Mouse (Mus musculus) brain, embryonic 14.5 days (tissue): ENCODE data around the gene Taf4. TPM values are rescaled to one million over a fixed set of nuclear protein-coding genes. Genes with fewer than 3 reads are reported as not detected.

Experiments
- DNase-seq: peaks from one replicate; pipeline ENCODE4 v3.0.0-alpha.2; 2011; ENCODE audit warnings: low read depth
- CTCF ChIP-seq: fragments of 200-500 bp; IDR thresholded peaks from 2 replicates; pipeline ENCODE4 v1.5.1; 2012; ENCODE audit warnings: inconsistent platforms, mild to moderate bottlenecking, moderate library complexity, borderline replicate concordance; ENCODE audit not compliant: insufficient read depth, insufficient read length; ENCODE audit errors: extremely low read depth
- POLR2A ChIP-seq: fragments of 200-500 bp; IDR thresholded peaks from 2 replicates; pipeline ENCODE4 v1.6.1; 2012; ENCODE audit warnings: mild to moderate bottlenecking, inconsistent platforms, borderline replicate concordance; ENCODE audit not compliant: poor library complexity, insufficient read depth, insufficient read length, severe bottlenecking; ENCODE audit errors: extremely low read depth
- polyA plus RNA-seq: library from polyadenylated mRNA; depleted of rRNA; stranded (reverse); fragments of >200 nt; gene quantifications from 2 replicates; pipeline ENCODE4 v1.2.3, GENCODE M21; 2012

Taf4 gene
- polyA plus RNA-seq, 1 experiment: 20.8 TPM

DNA sequence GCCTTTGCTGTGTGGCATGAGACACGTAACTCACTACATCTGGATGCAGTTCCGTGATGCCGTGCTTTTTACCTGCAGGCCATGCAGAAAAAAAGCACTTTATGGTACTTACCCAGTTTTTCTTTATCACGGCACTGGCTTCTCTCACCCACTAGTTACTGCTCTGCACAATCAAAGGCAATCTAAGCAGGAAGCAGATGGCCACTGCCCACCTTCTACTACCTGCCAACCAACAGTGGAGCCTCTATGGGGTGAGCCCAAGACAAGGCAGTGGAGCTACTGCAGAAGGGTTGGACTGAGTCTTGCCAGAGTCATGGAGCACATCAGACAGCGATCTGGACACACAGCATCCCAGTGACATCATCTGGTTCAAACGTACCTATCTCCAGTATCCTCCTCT lies 52.4 kb downstream of the Taf4 start:
- TF ChIP-seq CTCF (no peak), POLR2A (no peak)
- DNase-seq: no peak

DNA sequence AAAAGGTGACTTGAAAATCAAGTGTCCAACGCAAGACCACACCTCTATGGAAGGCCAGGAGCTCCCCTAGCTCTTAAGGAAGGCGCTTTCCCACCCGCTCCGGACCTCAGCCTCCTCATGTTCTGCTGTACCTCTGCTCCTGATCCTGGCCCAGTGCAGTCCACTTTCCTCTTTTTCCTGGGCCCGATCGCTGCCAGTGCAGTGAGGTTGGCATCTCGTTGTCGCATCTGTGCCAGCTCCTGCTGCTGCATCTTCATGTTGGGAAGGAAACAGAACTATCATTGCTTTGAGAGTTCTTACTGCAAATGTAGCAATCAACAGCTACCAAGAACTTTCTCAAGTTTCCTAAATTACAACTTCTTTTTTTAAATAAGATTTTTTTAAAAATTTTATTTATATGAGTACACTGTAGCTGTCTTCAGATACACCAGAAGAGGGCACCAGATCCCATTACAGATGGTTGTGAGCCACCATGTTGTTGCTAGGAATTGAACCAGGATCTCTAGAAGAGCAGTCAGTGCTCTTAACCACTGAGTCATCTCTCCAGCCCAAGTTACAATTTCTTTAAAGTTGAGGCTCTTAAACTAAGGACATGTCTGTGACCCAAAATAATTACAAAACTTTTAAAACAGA lies 55.3 kb downstream of the Taf4 start:
- TF ChIP-seq POLR2A (no peak), CTCF (no peak)
- no peak for DNase-seq

DNA sequence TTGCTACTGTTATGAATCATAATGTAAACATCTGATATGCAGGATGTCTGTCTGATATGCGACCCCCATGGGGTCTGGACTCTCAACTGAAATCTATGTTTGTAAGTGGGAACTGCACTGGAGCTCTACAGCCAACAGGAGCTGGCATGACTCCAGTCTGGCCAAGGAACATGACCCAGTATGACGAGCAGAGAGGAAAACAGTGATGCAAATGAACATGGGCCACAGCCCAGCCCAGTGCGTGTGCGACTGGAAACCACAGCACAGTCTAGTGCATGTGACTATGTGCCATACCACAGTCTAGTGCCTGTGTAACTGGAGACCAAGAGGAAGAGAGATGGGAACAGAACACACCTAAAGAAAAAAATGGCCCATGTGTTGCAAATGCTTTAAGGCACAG lies 56.4 kb downstream of the Taf4 start:
- DNase-seq: no peak
- TF ChIP-seq CTCF (no peak), POLR2A (no peak)

DNA sequence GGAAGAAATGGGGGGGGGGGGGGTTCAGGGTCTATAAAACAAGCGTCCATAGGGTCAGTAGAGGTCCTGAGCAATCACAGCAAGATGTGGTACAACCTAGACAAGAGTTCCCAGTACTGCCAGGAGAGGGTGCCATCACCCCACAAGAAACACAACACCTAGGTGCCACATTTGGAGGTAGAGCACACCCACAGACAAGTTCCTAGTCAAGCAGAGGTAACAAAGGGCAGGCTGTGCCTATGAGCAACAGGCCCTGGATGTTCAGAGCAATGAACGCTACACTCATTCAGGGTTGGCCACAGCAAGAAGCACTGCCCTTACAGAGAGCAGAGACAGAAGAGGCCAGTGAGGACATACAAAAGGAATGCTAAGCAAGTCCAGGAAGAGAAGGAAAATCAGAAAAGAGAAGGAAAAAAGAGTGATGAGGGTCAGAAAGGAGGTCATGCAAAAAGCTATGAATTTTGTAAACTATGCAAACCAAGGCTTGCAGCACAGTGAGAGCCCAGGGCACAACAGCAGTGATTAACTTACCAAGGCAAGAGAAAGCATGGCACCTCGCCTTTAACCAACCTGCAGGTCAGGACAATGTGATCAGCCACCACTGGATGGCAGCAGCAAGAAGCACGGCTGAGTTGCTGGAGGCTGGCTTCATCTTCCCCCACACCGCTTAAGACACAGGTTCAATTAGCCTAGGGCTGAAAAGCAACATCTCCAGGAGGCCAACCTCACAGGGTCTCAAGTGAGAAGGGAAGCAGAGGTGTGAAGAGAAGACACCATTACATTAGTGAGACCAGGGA lies 59.4 kb downstream of the Taf4 start:
- TF ChIP-seq POLR2A: no peak
- peak; percentile 89 for TF ChIP-seq CTCF
- DNase-seq: peak; percentile 88

DNA sequence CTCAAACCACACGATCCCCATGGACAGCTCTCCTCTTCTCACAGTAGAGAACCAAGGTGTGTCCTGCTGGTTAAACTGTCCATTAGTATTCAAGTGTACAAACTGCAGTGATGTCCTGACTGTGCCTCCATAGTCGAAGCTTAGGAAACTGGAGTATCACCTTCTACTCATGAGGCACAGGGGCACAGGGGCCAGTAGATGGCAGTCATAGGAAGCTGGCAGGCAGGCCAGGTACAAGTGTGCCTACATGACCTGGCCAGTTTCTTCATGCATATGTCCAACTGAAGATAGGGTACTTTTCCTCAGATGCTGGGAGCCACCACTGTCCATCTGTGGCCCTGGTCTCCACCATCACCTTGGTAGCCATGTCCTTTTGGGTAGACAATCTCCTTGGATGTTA lies 62.2 kb downstream of the Taf4 start:
- TF ChIP-seq POLR2A: no peak
- TF ChIP-seq CTCF: peak; percentile 31; the same call in 1 of the 2 replicates
- peak; percentile 18 for DNase-seq

GRCm38 (mm10) chr2:179913349-179913748 lies 63.1 kb downstream of the Taf4 start:
- DNase-seq: no peak
- TF ChIP-seq POLR2A: no peak
- no peak for TF ChIP-seq CTCF

GRCm38 (mm10) chr2:179912911-179913310 lies 63.5 kb downstream of the Taf4 start:
- no peak for DNase-seq
- TF ChIP-seq POLR2A: no peak
- no peak for TF ChIP-seq CTCF

DNA sequence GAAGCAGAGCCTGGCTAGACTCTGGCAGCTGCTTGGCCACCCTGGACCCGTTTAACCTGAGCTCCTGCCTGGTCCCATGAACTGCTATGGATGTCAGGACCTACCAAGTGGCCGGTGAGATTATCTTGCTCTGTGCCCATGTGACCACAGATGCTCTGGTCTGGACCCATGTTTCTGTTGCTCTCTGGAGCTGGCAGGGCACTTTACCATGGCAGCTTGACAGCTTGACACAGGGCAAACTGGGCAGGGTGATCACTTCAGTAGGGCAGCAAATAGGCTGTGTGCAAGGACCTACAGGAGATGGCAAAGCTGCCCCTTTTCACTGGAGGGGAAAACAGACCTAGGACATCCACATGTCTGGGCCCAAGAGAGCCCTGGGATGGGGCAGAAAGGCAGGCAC lies 79.5 kb downstream of the Taf4 start:
- DNase-seq: no peak

DNA sequence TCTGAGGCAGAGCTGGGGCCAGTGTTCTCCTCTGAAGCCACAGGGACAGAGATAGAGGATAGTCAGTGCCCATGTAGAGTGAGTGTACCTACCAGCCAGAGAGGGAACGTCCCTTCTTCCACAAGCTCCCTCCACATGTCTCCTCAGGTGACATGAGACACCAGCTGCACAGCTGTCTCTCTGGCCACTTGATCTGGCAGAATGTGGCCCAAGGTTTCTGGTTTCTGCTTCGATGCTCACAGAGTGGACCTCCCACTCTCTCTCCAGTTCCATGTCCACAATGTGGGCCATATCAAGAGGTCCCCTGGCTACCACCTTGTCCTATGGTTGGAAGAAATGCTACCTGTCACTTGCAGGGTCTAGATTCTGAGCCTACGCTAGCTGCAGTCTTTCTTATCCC lies 85.4 kb downstream of the Taf4 start:
- TF ChIP-seq POLR2A: no peak
- no peak for TF ChIP-seq CTCF
- no peak for DNase-seq

More for the DNA sequence above, 79.5 kb downstream of the Taf4 start:
- TF ChIP-seq POLR2A (no peak), CTCF (no peak)

DNA sequence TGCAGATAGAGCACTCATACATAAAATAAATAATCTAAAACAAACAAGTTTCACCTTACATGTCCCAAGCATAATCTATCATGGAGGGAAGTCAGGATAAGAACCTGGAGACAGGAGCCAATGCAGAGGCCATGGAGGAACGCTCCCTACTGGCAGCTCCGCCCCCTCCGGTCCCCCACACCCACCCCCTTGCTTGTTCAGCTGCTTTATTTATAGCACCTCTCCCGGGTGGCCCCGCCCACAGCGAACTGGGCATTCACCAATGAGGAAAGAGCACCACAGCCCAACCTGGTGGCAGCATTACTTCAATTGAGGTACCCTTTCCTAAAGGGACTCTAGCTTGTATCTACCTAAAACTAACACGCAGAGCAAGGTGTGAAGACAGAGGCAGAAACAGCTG lies 91.9 kb downstream of the Taf4 start:
- no peak for TF ChIP-seq POLR2A
- no peak for TF ChIP-seq CTCF
- DNase-seq: no peak

- TF ChIP-seq POLR2A (no peak), CTCF (peak; percentile 68; the same call in 1 of the 2 replicates)
- peak; percentile 65 for DNase-seq
Measured at GRCm38 (mm10) chr2:179877551-179878215, 98.8 kb downstream of the Taf4 start.
